Mouse (Mus musculus): ENCODE measurements at regions not wholly inside any gene's neighbourhood (a gene's known extent, or its start where the extent isn't known, plus 50 kb on each side); places are given as distances from the start of the nearest gene placed in this dataset.

DNA sequence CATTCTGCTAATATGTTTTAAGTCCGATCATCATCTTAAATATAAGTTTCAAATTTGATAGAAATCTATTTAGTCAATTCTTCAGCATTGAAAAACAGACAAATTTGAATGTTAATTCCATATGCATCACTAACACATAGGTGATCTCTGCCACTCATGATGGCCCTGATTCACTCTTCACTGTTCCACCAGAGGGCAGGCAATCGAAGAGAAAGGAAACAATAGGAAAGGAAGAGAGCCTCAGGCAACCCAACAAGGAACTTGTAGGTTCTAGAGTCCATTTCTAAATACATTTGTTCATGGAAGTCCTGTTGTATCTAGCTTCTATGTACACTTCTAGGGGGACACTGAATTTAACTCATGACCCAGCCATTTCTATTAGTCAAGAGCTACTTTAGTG is 154.7 kb upstream of the Tex13c2 start:
- TF ChIP-seq CHD2 (IDR thresholded peaks at IDR 0.05; ENCODE audit: low read depth, low read length) (no peak), ZNF384 (IDR thresholded peaks at IDR 0.05; ENCODE audit: low read depth, low read length) (no peak), HCFC1 (IDR thresholded peaks at IDR 0.05; ENCODE audit: borderline replicate concordance, insufficient read depth, low read length) (no peak), ZC3H11A (IDR thresholded peaks at IDR 0.05; ENCODE audit: borderline replicate concordance, low read depth, low read length) (no peak), MAFK (IDR thresholded peaks at IDR 0.05; ENCODE audit: insufficient read depth, low read depth, low read length) (no peak)

All from ES-E14 (cell line).